Mouse (Mus musculus) embryonic facial prominence, embryonic 15.5 days (tissue): ENCODE data around the gene Ankdd1b. TPM values are rescaled to one million over a fixed set of nuclear protein-coding genes. Genes with fewer than 3 reads are reported as not detected.

Source experiments
- ATAC-seq: fragments of 200-750 bp; cut with Nextera tagmentation; 2 replicates; pipeline ENCODE4 v1.8.0; 2017; ENCODE audit warnings: low read depth, moderate TSS enrichment; ENCODE audit not compliant: insufficient number of reproducible peaks, low FRiP score, low TSS enrichment
- H3K27ac ChIP-seq: fragments of 300-500 bp; sonication (generic); replicated peaks from 2 replicates; pipeline ENCODE4 v1.5.1; 2015; ENCODE audit warnings: mild to moderate bottlenecking, inconsistent platforms
- H3K27me3 ChIP-seq: fragments of 300-500 bp; sonication (generic); 2 replicates; pipeline ENCODE4 v1.6.1; 2015; ENCODE audit warnings: inconsistent platforms
- H3K36me3 ChIP-seq: fragments of 300-500 bp; sonication (generic); 2 replicates; pipeline ENCODE4 v1.6.1; 2015; ENCODE audit warnings: mild to moderate bottlenecking, inconsistent platforms
- H3K4me1 ChIP-seq: fragments of 300-500 bp; sonication (generic); 2 replicates; pipeline ENCODE4 v1.6.1; 2015; ENCODE audit warnings: inconsistent platforms
- H3K4me2 ChIP-seq: fragments of 300-500 bp; sonication (generic); replicated peaks from 2 replicates; pipeline ENCODE4 v1.6.1; 2015; ENCODE audit warnings: mild to moderate bottlenecking, inconsistent platforms
- H3K4me3 ChIP-seq: fragments of 300-500 bp; sonication (generic); replicated peaks from 2 replicates; pipeline ENCODE4 v1.5.1; 2015; ENCODE audit warnings: mild to moderate bottlenecking, inconsistent platforms
- H3K9ac ChIP-seq: fragments of 300-500 bp; sonication (generic); 2 replicates; pipeline ENCODE4 v1.6.1; 2015; ENCODE audit warnings: inconsistent platforms
- H3K9me3 ChIP-seq: fragments of 300-500 bp; sonication (generic); replicated peaks from 2 replicates; pipeline ENCODE4 v1.6.1; 2016; ENCODE audit warnings: inconsistent platforms
- WGBS: fragments of 180-500 bp; shearing (Covaris S2); methylation state at CpG from one replicate; pipeline ENCODE4 v1.1.7; 2015; 5-methylcytosine and 5-hydroxymethylcytosine counted together
- polyA plus RNA-seq: library from polyadenylated mRNA; unstranded; fragments of >200 nt; fragmentation: Nextera tagmentation; extraction: Ambion mirVana; gene quantifications from 2 replicates; pipeline ENCODE4 v1.2.1, GENCODE M21; 2015

Ankdd1b gene
- polyA plus RNA-seq, 1 experiment from 2014 or later: 0.12 TPM

DNA sequence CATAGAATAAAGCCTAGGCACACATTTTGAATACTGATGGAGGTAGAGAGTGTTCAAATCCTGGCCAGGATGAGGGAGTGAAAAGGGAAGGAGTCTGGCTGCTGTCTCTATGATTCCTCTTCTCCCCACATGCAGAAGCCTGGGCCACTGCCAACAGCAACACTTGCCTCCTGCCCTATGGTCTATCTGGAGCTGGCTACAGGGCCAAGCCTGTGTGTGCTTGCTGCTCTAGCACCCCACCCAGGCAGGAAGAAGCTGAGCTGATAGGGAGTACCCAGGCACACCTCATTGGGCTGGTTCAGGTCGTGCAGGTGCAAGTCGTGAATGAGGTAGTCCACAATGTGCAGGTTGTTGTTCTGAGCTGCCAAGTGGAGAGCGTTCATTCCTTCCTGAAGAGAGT lies 16.7 kb downstream of the Ankdd1b start:
- H3K4me2 ChIP-seq: no peak overlapping the region
- WGBS: 74% methylated on average over 3 of the region's 3 CpGs
- no peak overlapping the region for H3K9ac ChIP-seq
- ATAC-seq: no peak
- 0 out of 2 replicates have a peak, but pooled peaks cover 5% of the 10 kb centered on the region for H3K4me1 ChIP-seq
- H3K27ac ChIP-seq: no peak overlapping the region
- H3K27me3 ChIP-seq: no peaks in the 10 kb centered on the region
- H3K4me3 ChIP-seq: no peak overlapping the region
- H3K36me3 ChIP-seq: no peaks in the 10 kb centered on the region
- H3K9me3 ChIP-seq: no peaks in the 10 kb centered on the region

DNA sequence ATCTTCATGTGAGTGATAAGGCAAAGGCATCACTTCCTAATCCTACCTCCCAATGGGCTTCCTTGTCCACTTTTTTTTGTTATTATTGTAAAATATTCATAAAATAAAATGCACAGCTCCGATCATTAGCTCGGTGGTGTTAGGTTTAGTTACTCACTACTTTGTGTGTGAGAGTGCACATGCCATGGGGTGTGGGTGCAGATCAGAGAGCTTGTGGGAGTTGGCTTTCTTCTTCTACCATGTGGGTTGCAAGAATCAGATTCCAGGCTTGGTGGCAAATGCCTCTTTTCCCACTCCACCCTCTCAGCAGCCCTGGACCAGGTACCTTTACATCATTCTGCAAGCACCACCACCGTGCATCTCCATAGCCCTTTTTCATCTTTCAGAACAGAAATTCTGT lies 18.4 kb downstream of the Ankdd1b start:
- ATAC-seq: no peak
- H3K9me3 ChIP-seq: no peaks in the 10 kb centered on the region
- no peak overlapping the region for H3K27ac ChIP-seq
- 0 out of 2 replicates have a peak, but pooled peaks cover under 1% of the 10 kb centered on the region for H3K4me1 ChIP-seq
- H3K9ac ChIP-seq: no peak overlapping the region
- H3K27me3 ChIP-seq: no peaks in the 10 kb centered on the region
- no peak overlapping the region for H3K4me3 ChIP-seq
- no peaks in the 10 kb centered on the region for H3K36me3 ChIP-seq
- WGBS: 92% methylated on average over 3 of the region's 3 CpGs
- H3K4me2 ChIP-seq: no peak overlapping the region

DNA sequence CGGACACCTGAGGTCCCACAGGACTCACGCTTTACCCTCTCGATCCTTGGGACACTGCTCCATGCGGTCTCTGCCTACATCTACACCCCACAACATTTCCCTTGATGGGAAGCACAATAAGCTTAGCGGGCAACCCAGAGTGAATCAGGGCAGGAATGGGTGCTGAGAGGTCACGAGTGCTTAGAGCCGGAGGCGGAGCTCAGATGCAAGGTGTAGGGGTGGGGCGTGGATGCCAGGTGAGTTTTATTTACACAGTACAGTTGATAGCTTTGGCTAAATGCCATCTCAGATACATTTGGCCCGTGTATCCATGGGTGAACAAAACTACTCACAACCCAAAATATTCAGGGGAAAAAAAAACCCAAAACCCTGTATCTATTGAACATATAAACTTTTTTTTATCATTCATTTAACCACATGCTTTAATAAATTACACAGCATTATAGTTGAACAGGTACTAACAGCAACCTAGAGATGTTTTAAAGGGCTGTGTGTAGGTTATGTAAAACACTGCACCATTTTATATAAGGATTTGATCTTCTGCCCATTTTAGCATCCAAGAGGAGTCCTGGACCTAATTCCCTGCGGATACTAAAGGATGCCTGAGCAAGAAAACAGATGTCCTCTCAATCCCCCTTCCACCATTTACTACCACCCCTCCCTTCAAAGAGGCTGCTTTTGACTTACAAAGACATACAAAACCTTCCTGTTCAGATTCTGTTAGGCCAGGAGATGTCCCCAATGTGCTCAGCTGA lies 19.4 kb downstream of the Ankdd1b start:
- WGBS: 82% methylated on average over 11 of the region's 11 CpGs
- ATAC-seq: no peak
- H3K9me3 ChIP-seq: no peaks in the 10 kb centered on the region

DNA sequence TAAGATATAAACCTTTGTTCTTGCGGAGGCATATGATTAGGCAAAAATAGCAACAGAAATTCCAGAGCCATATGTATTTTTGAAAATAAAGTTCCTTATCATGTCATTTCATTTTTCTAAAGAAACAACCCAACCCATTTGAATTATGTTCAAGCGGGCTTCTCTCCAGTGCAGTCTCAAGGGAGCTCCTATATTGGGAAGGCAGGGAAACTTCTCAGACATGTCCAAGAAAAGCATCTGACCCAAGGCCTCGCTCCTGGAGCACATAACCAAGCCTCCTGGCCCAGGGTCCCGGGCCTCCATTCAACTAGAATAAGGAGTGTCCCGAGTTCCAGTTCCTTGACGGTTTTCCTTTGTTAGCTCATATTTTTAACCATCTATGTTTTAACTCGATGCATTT lies 20.1 kb downstream of the Ankdd1b start:
- Histone ChIP-seq H3K9ac (no peak overlapping the region), H3K27me3 (no peaks in the 10 kb centered on the region), H3K27ac (no peak overlapping the region), H3K9me3 (no peaks in the 10 kb centered on the region), H3K4me1 (no peaks in the 10 kb centered on the region), H3K36me3 (no peaks in the 10 kb centered on the region), H3K4me3 (no peak overlapping the region), H3K4me2 (no peak overlapping the region)
- WGBS: 80% methylated on average over 7 of the region's 7 CpGs
- ATAC-seq: no peak

More for the DNA sequence above, 19.4 kb downstream of the Ankdd1b start:
- no peak overlapping the region for H3K27ac ChIP-seq
- no peaks in the 10 kb centered on the region for H3K27me3 ChIP-seq
- no peak overlapping the region for H3K4me3 ChIP-seq
- H3K4me1 ChIP-seq: no peaks in the 10 kb centered on the region
- no peak overlapping the region for H3K9ac ChIP-seq
- H3K4me2 ChIP-seq: no peak overlapping the region
- H3K36me3 ChIP-seq: no peaks in the 10 kb centered on the region

DNA sequence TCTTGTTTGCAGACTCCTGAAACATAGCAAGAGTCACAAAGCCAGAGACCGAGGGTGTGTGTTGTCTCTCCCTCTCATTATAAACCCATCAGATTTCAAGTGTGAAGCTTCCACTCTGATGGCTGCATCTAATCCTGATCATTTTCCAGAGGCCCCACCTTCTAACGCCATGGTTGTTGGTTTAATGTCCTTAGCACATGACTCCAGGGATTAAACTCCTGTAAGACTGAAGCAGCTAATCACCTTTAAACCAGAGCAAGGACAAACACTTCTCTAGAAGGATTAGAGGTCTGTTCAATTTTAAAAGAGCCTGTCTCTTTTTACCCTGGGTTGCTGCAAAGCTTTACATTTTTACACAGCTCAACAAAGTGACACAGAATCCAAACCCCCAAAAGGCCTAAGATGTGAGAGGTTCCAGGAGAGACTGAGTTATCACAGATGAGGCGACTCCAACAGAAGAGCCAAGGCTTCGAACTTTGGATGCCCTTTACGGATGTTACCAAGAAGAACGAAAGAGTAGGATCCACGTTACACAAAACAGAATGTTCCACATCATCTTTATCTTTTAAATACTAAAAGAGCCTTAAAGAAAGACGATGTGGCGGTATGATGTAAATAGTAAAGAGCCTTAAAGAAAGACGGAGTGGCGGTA lies 20.7 kb downstream of the Ankdd1b start:
- no peak for ATAC-seq
- no peaks in the 10 kb centered on the region for H3K36me3 ChIP-seq

DNA sequence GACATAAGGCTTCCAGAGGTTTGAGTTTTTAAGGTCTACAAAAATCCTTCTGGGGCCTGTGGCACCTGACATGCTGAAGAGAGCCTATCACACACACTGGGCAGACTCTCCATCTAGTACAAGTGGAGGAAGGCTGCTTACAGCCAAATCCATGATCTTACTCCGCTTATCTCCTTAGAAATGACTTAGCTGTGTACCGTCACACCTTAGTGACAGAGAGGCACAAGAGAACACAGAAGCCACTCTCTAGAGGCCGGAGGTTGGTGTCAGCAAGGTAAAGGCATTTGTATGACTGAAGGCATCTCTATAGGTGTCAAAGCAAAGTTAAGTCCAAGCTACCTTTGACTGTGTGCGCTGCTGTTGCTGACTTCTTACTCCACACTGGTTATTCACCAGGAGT lies 30.6 kb downstream of the Ankdd1b start:
- Histone ChIP-seq H3K27me3 (no peaks in the 10 kb centered on the region), H3K4me1 (peaks cover 6% of the 10 kb centered on the region; the same call in 1 of the 2 replicates), H3K27ac (no peak overlapping the region), H3K4me3 (no peak overlapping the region), H3K9me3 (no peaks in the 10 kb centered on the region), H3K36me3 (no peaks in the 10 kb centered on the region), H3K4me2 (no peak overlapping the region), H3K9ac (no peak overlapping the region)
- 90% methylated on average over 4 of the region's 4 CpGs for WGBS
- ATAC-seq: no peak

More for the DNA sequence above, 20.7 kb downstream of the Ankdd1b start:
- WGBS: 74% methylated on average over 11 of the region's 11 CpGs
- no peaks in the 10 kb centered on the region for H3K4me1 ChIP-seq
- H3K27me3 ChIP-seq: no peaks in the 10 kb centered on the region
- H3K9ac ChIP-seq: no peak overlapping the region
- H3K9me3 ChIP-seq: no peaks in the 10 kb centered on the region
- no peak overlapping the region for H3K27ac ChIP-seq
- H3K4me2 ChIP-seq: no peak overlapping the region
- no peak overlapping the region for H3K4me3 ChIP-seq

DNA sequence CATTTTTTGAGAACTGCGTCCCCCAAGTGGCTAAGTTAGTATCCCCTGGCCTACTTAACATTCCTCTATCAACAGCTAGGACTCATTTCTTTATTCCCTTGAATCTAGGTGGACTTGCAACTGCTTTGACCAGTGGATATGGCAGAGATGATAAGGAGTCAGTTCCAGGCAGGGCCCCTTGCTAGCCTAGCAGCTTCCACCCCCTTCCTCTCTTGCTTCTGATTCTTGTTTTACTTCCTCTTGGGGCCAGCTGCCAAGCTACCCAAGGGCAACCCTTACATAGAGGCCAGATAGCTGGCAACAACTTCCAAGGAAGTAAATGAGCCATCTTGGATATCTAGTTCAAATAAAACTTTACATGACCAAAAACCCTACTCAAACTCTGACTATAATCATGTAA lies 34.1 kb downstream of the Ankdd1b start:
- Histone ChIP-seq H3K4me3 (no peak overlapping the region), H3K9ac (no peak overlapping the region), H3K4me2 (no peak overlapping the region), H3K9me3 (no peaks in the 10 kb centered on the region), H3K27ac (no peak overlapping the region), H3K4me1 (peaks cover 18% of the 10 kb centered on the region; the same call in 1 of the 2 replicates), H3K36me3 (no peaks in the 10 kb centered on the region), H3K27me3 (no peaks in the 10 kb centered on the region)
- 91% methylated on average over 1 of the region's 1 CpGs for WGBS
- ATAC-seq: no peak

DNA sequence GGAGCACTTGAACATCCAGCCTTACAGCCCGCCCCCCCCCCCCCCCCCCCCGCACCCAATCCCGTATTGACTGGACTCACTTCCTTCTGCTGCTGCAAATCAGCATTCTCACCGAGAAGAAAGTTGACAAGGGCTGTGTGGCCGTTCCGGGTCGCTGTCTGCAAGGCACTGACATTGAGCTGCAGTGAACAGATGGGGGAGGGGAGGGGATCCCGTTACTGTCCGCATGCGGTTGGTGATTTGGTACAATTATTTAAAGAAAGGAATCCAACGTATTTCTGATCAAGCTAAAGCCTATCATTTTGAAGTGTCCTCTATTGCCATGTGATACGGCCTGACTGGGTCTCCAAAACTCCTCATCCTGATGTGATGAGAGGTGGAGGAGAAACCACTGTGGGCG lies 35.2 kb downstream of the Ankdd1b start:
- no peak for ATAC-seq
- Histone ChIP-seq H3K4me1 (peaks cover 18% of the 10 kb centered on the region; the same call in 1 of the 2 replicates), H3K9me3 (no peaks in the 10 kb centered on the region), H3K4me3 (no peak overlapping the region), H3K4me2 (peak overlapping the region; percentile 4; the same call in 1 of the 2 replicates), H3K9ac (no peak overlapping the region), H3K27me3 (no peaks in the 10 kb centered on the region), H3K27ac (peak overlapping the region; percentile 17; the same call in 1 of the 2 replicates), H3K36me3 (no peaks in the 10 kb centered on the region)
- WGBS: 22% methylated on average over 12 of the region's 13 CpGs

DNA sequence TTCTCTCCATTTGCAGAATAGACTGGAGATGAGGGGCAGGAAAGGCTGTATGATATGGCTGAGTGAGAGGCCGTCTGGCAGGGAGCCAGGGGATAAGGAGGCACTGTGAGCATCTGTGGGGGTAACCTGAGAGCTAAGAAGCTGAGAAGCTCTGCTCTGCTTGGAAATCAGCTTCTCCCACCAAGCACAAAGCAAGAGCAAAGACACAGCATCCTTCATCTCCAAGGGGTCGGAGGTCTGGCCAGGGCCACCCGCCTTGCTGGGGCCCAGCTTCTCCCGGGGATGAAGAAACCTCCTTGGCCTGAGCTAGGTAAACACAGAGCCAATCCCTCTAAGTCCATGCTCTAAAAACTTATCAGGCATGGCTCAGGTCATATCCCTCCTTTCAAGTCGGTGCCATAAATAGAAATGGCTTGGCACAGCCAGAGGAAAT lies 36.1 kb downstream of the Ankdd1b start:
- Histone ChIP-seq H3K4me1 (peaks cover 18% of the 10 kb centered on the region; the same call in 1 of the 2 replicates), H3K9me3 (no peaks in the 10 kb centered on the region), H3K9ac (no peak overlapping the region), H3K27me3 (no peaks in the 10 kb centered on the region), H3K4me2 (no peak overlapping the region), H3K36me3 (no peaks in the 10 kb centered on the region), H3K4me3 (no peak overlapping the region), H3K27ac (0 out of 2 replicates have a peak overlapping the region, but pooled peaks have one; percentile 35)
- WGBS: 32% methylated on average over 5 of the region's 5 CpGs
- ATAC-seq: peak; percentile 45; the same call in 1 of the 2 replicates

DNA sequence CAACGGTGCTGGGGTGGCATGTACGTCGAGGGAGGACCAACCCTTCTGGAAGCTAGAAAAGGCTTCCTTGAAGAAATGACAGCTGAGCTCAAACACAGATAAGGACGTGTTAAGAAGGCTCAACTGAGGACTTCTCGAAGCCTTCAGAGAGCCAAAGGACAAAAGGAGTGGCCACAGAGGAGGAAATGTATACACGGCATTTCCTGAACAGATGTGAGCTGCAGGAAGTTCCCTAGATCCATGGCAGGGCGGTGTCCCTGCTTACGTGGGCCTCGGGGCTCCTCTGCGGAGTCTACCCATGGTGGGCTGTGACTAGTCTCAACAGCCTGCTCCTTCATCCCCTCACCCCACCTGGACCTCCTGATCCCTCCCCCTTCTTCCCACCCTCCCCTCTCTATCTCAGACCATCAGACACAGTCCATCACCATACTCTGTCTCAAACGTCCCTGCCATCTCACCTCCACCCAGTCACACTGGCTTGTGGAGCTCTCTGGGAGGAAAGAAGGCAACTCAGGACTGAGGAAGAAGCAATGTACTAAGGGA lies 37.3 kb downstream of the Ankdd1b start:
- WGBS: 64% methylated on average over 11 of the region's 11 CpGs
- H3K27me3 ChIP-seq: no peaks in the 10 kb centered on the region

DNA sequence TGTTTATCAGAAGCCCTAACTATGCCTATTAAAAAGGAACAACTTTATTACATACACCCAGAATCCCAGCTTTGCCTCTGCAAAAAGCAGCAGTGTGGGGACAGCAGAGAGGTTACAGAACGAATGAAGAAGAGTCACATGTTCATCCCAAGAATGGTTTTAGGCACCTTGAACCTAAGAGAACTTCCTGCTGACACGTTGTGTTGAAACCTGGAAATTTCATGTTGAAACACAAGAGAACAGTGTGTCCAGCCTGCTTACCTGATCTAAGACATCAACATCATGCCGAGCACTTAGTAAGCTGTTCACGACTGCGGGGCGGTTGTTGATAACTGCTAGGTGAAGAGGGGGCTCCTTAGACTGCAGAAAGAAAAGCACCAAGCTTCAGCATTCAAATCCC lies 38.0 kb downstream of the Ankdd1b start:
- Histone ChIP-seq H3K4me2 (no peak overlapping the region), H3K27ac (no peak overlapping the region), H3K9me3 (no peaks in the 10 kb centered on the region), H3K4me3 (no peak overlapping the region), H3K4me1 (peaks cover 18% of the 10 kb centered on the region; the same call in 1 of the 2 replicates), H3K27me3 (no peaks in the 10 kb centered on the region), H3K36me3 (no peaks in the 10 kb centered on the region), H3K9ac (no peak overlapping the region)
- ATAC-seq: no peak
- 82% methylated on average over 6 of the region's 6 CpGs for WGBS

More for the DNA sequence above, 37.3 kb downstream of the Ankdd1b start:
- H3K36me3 ChIP-seq: no peaks in the 10 kb centered on the region
- H3K4me2 ChIP-seq: no peak overlapping the region
- no peak overlapping the region for H3K27ac ChIP-seq
- H3K4me3 ChIP-seq: no peak overlapping the region
- ATAC-seq: no peak
- H3K9me3 ChIP-seq: no peaks in the 10 kb centered on the region
- H3K9ac ChIP-seq: no peak overlapping the region
- peaks cover 18% of the 10 kb centered on the region; the same call in 1 of the 2 replicates for H3K4me1 ChIP-seq
